Mouse (Mus musculus): ENCODE measurements around the gene Plekhj1. TPM values are rescaled to one million over a fixed set of nuclear protein-coding genes. Genes with fewer than 3 reads are reported as not detected.

Gene Plekhj1
- total and polyA plus RNA-seq, 2 experiments from 2014 or later, result 88.1 to 94.1 TPM

GRCm38 (mm10) chr10:80814800-80815199, 16.4 kb upstream of the Plekhj1 start:
- DNase-seq (ENCODE audit: low spot score) (no peak), ATAC-seq (ENCODE audit: low FRiP score) (no peak)
- no peaks in the 10 kb centered on the region for H3K36me3 ChIP-seq (ENCODE audit: insufficient read depth, low read length)
- no peaks in the 10 kb centered on the region for H3K9me3 ChIP-seq (ENCODE audit: low read length)
- TF ChIP-seq CTCF (IDR thresholded peaks at IDR 0.05), result 0 out of 2 replicates have a peak, but pooled peaks have one; percentile 16
- H3K4me2 ChIP-seq (ENCODE audit: low read depth, low read length, poor library complexity, severe bottlenecking), result no peak overlapping the region
- H3K27me3 ChIP-seq (ENCODE audit: insufficient read depth, low read length), result no peaks in the 10 kb centered on the region
- WGBS, result 59% methylated on average over 7 of the region's 7 CpGs
- no peak overlapping the region for H3K9ac ChIP-seq (replicated peaks; ENCODE audit: low read length, poor library complexity, severe bottlenecking)
- peaks cover 5% of the 10 kb centered on the region; the same call in 1 of the 2 replicates for H3K4me1 ChIP-seq (ENCODE audit: insufficient read depth, low read length)
- H3K27ac ChIP-seq (ENCODE audit: low read depth, low read length), result no peak overlapping the region
- no peak overlapping the region for H3K4me3 ChIP-seq (ENCODE audit: low read depth, low read length)

GRCm38 (mm10) chr10:80813366-80813765, 14.9 kb upstream of the Plekhj1 start, which contains the start of gene Jsrp1:
TSS of gene Jsrp1 (minus strand) at chr10:80813498.
- Histone ChIP-seq H3K27ac (ENCODE audit: low read depth, low read length) (no peak within 1 kb of the TSS), H3K27me3 (ENCODE audit: insufficient read depth, low read length) (no peaks in the 10 kb centered on the region), H3K4me1 (ENCODE audit: insufficient read depth, low read length) (peaks cover 5% of the 10 kb centered on the region; the same call in 1 of the 2 replicates), H3K9me3 (ENCODE audit: low read length) (no peaks in the 10 kb centered on the region), H3K4me2 (ENCODE audit: low read depth, low read length, poor library complexity, severe bottlenecking) (no peak within 1 kb of the TSS), H3K4me3 (ENCODE audit: low read depth, low read length) (no peak within 1 kb of the TSS), H3K9ac (replicated peaks; ENCODE audit: low read length, poor library complexity, severe bottlenecking) (no peak within 1 kb of the TSS), H3K36me3 (ENCODE audit: insufficient read depth, low read length) (no peaks in the 10 kb centered on the region)
- DNase-seq (ENCODE audit: low spot score) (no peak), ATAC-seq (ENCODE audit: low FRiP score) (no peak)
- 61% methylated on average over 4 of the region's 4 CpGs for WGBS
- TF ChIP-seq CTCF (IDR thresholded peaks at IDR 0.05), result no peak

DNA sequence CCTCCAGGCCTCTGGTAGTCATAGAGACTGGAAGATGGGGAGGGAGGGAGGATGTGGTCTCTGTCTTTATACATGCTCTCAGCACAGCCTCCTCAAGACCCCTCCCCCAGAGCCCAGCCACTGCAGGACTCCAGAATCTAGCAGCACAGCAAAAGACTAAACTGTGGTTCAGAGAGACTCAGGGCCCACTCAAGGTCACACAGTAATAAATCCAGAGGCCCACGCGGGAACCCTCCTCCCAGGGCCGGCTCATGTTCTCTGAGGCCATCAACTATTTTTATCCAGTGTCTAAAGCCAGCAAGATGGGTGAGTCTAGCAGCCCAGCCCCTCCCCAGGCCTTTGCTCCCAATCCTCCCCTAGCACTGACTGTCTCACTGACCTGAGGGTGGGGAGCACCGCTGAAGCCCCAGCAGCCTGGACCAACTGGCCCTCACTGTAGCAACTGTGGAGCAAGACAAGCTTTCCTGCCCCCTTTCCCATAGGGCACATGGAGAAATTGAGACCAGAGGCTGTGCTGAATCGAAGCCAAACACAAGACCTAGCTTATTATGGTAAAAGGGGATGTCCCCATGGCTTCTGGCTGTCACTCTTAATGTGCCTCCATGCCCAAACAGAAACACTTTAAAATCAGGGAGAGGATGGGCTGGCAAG, 14.1 kb upstream of the Plekhj1 start:
- WGBS, result 62% methylated on average over 5 of the region's 5 CpGs

GRCm38 (mm10) chr10:80810084-80810483, 11.7 kb upstream of the Plekhj1 start:
- H3K4me2 ChIP-seq (ENCODE audit: low read depth, low read length, poor library complexity, severe bottlenecking), result no peak overlapping the region
- no peak overlapping the region for H3K9ac ChIP-seq (replicated peaks; ENCODE audit: low read length, poor library complexity, severe bottlenecking)
- H3K4me3 ChIP-seq (ENCODE audit: low read depth, low read length), result no peak overlapping the region
- H3K9me3 ChIP-seq (ENCODE audit: low read length), result no peaks in the 10 kb centered on the region
- WGBS, result 4% methylated on average over 14 of the region's 20 CpGs
- TF ChIP-seq CTCF (IDR thresholded peaks at IDR 0.05), result no peak
- H3K4me1 ChIP-seq (ENCODE audit: insufficient read depth, low read length), result peaks cover 10% of the 10 kb centered on the region; the same call in 1 of the 2 replicates
- no peaks in the 10 kb centered on the region for H3K27me3 ChIP-seq (ENCODE audit: insufficient read depth, low read length)
- H3K27ac ChIP-seq (ENCODE audit: low read depth, low read length), result no peak overlapping the region
- H3K36me3 ChIP-seq (ENCODE audit: insufficient read depth, low read length), result 0 out of 2 replicates have a peak, but pooled peaks cover 3% of the 10 kb centered on the region
- ATAC-seq (ENCODE audit: low FRiP score) (no peak), DNase-seq (ENCODE audit: low spot score) (no peak)

More for the DNA sequence above, 14.1 kb upstream of the Plekhj1 start:
- Histone ChIP-seq H3K4me2 (ENCODE audit: low read depth, low read length, poor library complexity, severe bottlenecking) (no peak overlapping the region), H3K4me3 (ENCODE audit: low read depth, low read length) (no peak overlapping the region), H3K27ac (ENCODE audit: low read depth, low read length) (no peak overlapping the region), H3K9ac (replicated peaks; ENCODE audit: low read length, poor library complexity, severe bottlenecking) (no peak overlapping the region), H3K4me1 (ENCODE audit: insufficient read depth, low read length) (peaks cover 5% of the 10 kb centered on the region; the same call in 1 of the 2 replicates), H3K27me3 (ENCODE audit: insufficient read depth, low read length) (no peaks in the 10 kb centered on the region), H3K9me3 (ENCODE audit: low read length) (no peaks in the 10 kb centered on the region), H3K36me3 (ENCODE audit: insufficient read depth, low read length) (no peaks in the 10 kb centered on the region)
- no peak for TF ChIP-seq CTCF (IDR thresholded peaks at IDR 0.05)
- ATAC-seq (ENCODE audit: low FRiP score) (no peak), DNase-seq (ENCODE audit: low spot score) (no peak)

GRCm38 (mm10) chr10:80808985-80809632, 10.7 kb upstream of the Plekhj1 start:
- TF ChIP-seq CTCF (IDR thresholded peaks at IDR 0.05), result no peak
- Histone ChIP-seq H3K9ac (replicated peaks; ENCODE audit: low read length, poor library complexity, severe bottlenecking) (0 out of 2 replicates have a peak overlapping the region, but pooled peaks have one; percentile 19), H3K4me1 (ENCODE audit: insufficient read depth, low read length) (peaks cover 10% of the 10 kb centered on the region; the same call in 1 of the 2 replicates), H3K27me3 (ENCODE audit: insufficient read depth, low read length) (no peaks in the 10 kb centered on the region), H3K27ac (ENCODE audit: low read depth, low read length) (no peak overlapping the region), H3K9me3 (ENCODE audit: low read length) (no peaks in the 10 kb centered on the region), H3K4me3 (ENCODE audit: low read depth, low read length) (peak overlapping the region; percentile 6; the same call in 1 of the 2 replicates), H3K4me2 (ENCODE audit: low read depth, low read length, poor library complexity, severe bottlenecking) (peak overlapping the region; percentile 94), H3K36me3 (ENCODE audit: insufficient read depth, low read length) (peaks cover 12% of the 10 kb centered on the region)
- WGBS, result 7% methylated on average over 15 of the region's 18 CpGs
- no peak for ATAC-seq (ENCODE audit: low FRiP score)
- no peak for DNase-seq (ENCODE audit: low spot score)

Measured in midbrain, postnatal 0 days (tissue).